Mouse (Mus musculus): ENCODE measurements around the gene Sav1. TPM values are rescaled to one million over a fixed set of nuclear protein-coding genes. Genes with fewer than 3 reads are reported as not detected.

The Sav1 gene
- total and polyA plus RNA-seq, 3 experiments = 17.8 to 96.2 (median 47.8) TPM

- no peak for TF ChIP-seq TCF12 (IDR thresholded peaks at IDR 0.05; ENCODE audit: low read depth, low read length)
- TF ChIP-seq JUND (IDR thresholded peaks at IDR 0.05; ENCODE audit: low read depth, low read length) = no peak
- TF ChIP-seq MYC (IDR thresholded peaks at IDR 0.05; ENCODE audit: low read depth, low read length) = no peak
- TF ChIP-seq NELFE (IDR thresholded peaks at IDR 0.05; ENCODE audit: low read depth, low read length) = no peak
- TF ChIP-seq NRF1 (IDR thresholded peaks at IDR 0.05; ENCODE audit: insufficient read depth, low read depth, low read length, poor library complexity, severe bottlenecking) = no peak
- TF ChIP-seq EP300 (IDR thresholded peaks at IDR 0.05; ENCODE audit: low read depth in 1 of 2, low read length in 2 of 2) = no peak
- Histone ChIP-seq H3K9ac (ENCODE audit: control insufficient read depth, low read depth, low read length, poor library complexity, severe bottlenecking) (peak overlapping the region; percentile 100), H3K4me3 (ENCODE audit: control insufficient read depth in 1 of 2, insufficient read depth in 1 of 2, low read depth in 2 of 2, low read length in 2 of 2) (peak overlapping the region; percentile 74 to 91), H3K79me2 (ENCODE audit: control insufficient read depth, insufficient read depth, low read length, poor library complexity) (peaks cover 39% of the 10 kb centered on the region), H3K27me3 (ENCODE audit: control insufficient read depth in 1 of 2, insufficient read depth in 2 of 2, low read length in 2 of 2) (no peaks in the 10 kb centered on the region), H3K36me3 (ENCODE audit: control insufficient read depth in 1 of 2, insufficient read depth in 2 of 2, low read length in 2 of 2) (peaks cover 3 to 27% of the 10 kb centered on the region in 2 experiments), H3K27ac (ENCODE audit: control insufficient read depth, low read depth, low read length) (no peak overlapping the region), H3K4me1 (ENCODE audit: control insufficient read depth in 1 of 2, insufficient read depth in 2 of 2, low read length in 2 of 2) (peaks cover 0 to 7% of the 10 kb centered on the region in 2 experiments; a peak in 2 of 4 replicates), H3K9me3 (replicated peaks; ENCODE audit: insufficient read depth, low read length) (no peaks in the 10 kb centered on the region)
- peak; percentile 33 for DNase-seq (ENCODE audit: low read depth, low spot score)
Observed at GRCm38 (mm10) chr12:69985546-69985945, 1.3 kb downstream of the Sav1 start.

GRCm38 (mm10) chr12:69982874-69983273 lies 3.9 kb downstream of the Sav1 start:
- Histone ChIP-seq H3K79me2 (ENCODE audit: control insufficient read depth, insufficient read depth, low read length, poor library complexity) (peaks cover 49% of the 10 kb centered on the region), H3K9ac (ENCODE audit: control insufficient read depth, low read depth, low read length, poor library complexity, severe bottlenecking) (no peak overlapping the region), H3K4me1 (ENCODE audit: control insufficient read depth in 1 of 2, insufficient read depth in 2 of 2, low read length in 2 of 2) (peaks cover 0 to 3% of the 10 kb centered on the region in 2 experiments; a peak in 3 of 4 replicates), H3K27ac (ENCODE audit: control insufficient read depth, low read depth, low read length) (no peak overlapping the region), H3K36me3 (ENCODE audit: control insufficient read depth in 1 of 2, insufficient read depth in 2 of 2, low read length in 2 of 2) (peaks cover 5 to 26% of the 10 kb centered on the region in 2 experiments), H3K9me3 (replicated peaks; ENCODE audit: insufficient read depth, low read length) (no peaks in the 10 kb centered on the region), H3K27me3 (ENCODE audit: control insufficient read depth in 1 of 2, insufficient read depth in 2 of 2, low read length in 2 of 2) (no peaks in the 10 kb centered on the region), H3K4me3 (ENCODE audit: control insufficient read depth in 1 of 2, insufficient read depth in 1 of 2, low read depth in 2 of 2, low read length in 2 of 2) (no peak overlapping the region)
- TF ChIP-seq ZMIZ1 (IDR thresholded peaks at IDR 0.05; ENCODE audit: low read depth, low read length) (no peak), ZNF384 (IDR thresholded peaks at IDR 0.05; ENCODE audit: low read depth, low read length) (no peak), MXI1 (IDR thresholded peaks at IDR 0.05; ENCODE audit: low read depth, low read length) (peak; percentile 49; the same call in 1 of the 2 replicates), ETS1 (IDR thresholded peaks at IDR 0.05; ENCODE audit: low read depth, low read length) (no peak), E2F4 (IDR thresholded peaks at IDR 0.05; ENCODE audit: borderline replicate concordance, low read depth, low read length) (no peak), TAL1 (IDR thresholded peaks at IDR 0.05; ENCODE audit: low read length) (no peak), POLR2A (IDR thresholded peaks at IDR 0.05; ENCODE audit: control insufficient read depth in 1 of 2, insufficient read depth in 1 of 2, low read depth in 1 of 2, low read length in 2 of 2, poor library complexity in 1 of 2) (no peak), GABPA (IDR thresholded peaks at IDR 0.05; ENCODE audit: low read depth, low read length) (no peak), ELF1 (IDR thresholded peaks at IDR 0.05; ENCODE audit: low read depth, low read length) (0 out of 2 replicates have a peak, but pooled peaks have one; percentile 8), KAT2A (conservative IDR thresholded peaks at IDR 0.05; ENCODE audit: low read depth, low read length) (no peak), NRF1 (IDR thresholded peaks at IDR 0.05; ENCODE audit: insufficient read depth, low read depth, low read length, poor library complexity, severe bottlenecking) (no peak), NELFE (IDR thresholded peaks at IDR 0.05; ENCODE audit: low read depth, low read length) (no peak), CTCF (IDR thresholded peaks at IDR 0.05 in 2 of 3, conservative IDR thresholded peaks at IDR 0.05 in 1 of 3; ENCODE audit: control insufficient read depth in 1 of 3, insufficient read depth in 1 of 3, low read depth in 2 of 3, low read length in 3 of 3, poor library complexity in 1 of 3, severe bottlenecking in 1 of 3) (peak; percentile 30 to 49 (median 38)), SMC3 (IDR thresholded peaks at IDR 0.05; ENCODE audit: low read depth, low read length) (peak; percentile 39), MAFK (IDR thresholded peaks at IDR 0.05; ENCODE audit: borderline replicate concordance, low read depth, low read length) (no peak), RAD21 (IDR thresholded peaks at IDR 0.05; ENCODE audit: low read depth, low read length) (peak; percentile 32), ZC3H11A (IDR thresholded peaks at IDR 0.05; ENCODE audit: low read depth, low read length) (peak; percentile 41), BHLHE40 (IDR thresholded peaks at IDR 0.05; ENCODE audit: borderline replicate concordance, low read depth, low read length) (no peak)
- DNase-seq (ENCODE audit: low read depth, low spot score) = peak; percentile 58
